Mouse (Mus musculus) stomach, embryonic 14.5 days (tissue): Measurements from ENCODE around the gene Paxbp1. TPM values are rescaled to one million over a fixed set of nuclear protein-coding genes. Genes with fewer than 3 reads are reported as not detected.

Experiments used
- ATAC-seq: fragments of 200-750 bp; cut with Nextera tagmentation; 2 replicates; pipeline ENCODE4 v1.8.0; 2017; ENCODE audit warnings: low read depth, moderate TSS enrichment; ENCODE audit not compliant: insufficient number of reproducible peaks, insufficient read depth, low FRiP score
- H3K27ac ChIP-seq: fragments of 300-500 bp; sonication (generic); 2 replicates; pipeline ENCODE4 v1.5.1; 2014; ENCODE audit warnings: mild to moderate bottlenecking, low read length, moderate library complexity, mixed read lengths
- H3K27me3 ChIP-seq: fragments of 300-500 bp; sonication (generic); 2 replicates; pipeline ENCODE4 v1.6.1; 2014; ENCODE audit warnings: low read length, control low read depth, mixed read lengths; ENCODE audit not compliant: control insufficient read depth, insufficient read depth
- H3K36me3 ChIP-seq: fragments of 300-500 bp; sonication (generic); 2 replicates; pipeline ENCODE4 v1.6.1; 2014; ENCODE audit warnings: mild to moderate bottlenecking, control low read depth, low read length, moderate library complexity, mixed read lengths; ENCODE audit not compliant: control insufficient read depth, insufficient read depth
- H3K4me1 ChIP-seq: fragments of 300-500 bp; sonication (generic); 2 replicates; pipeline ENCODE4 v1.6.1; 2014; ENCODE audit warnings: low read length, control low read depth, mixed read lengths; ENCODE audit not compliant: control insufficient read depth, insufficient read depth
- H3K4me2 ChIP-seq: fragments of 300-500 bp; sonication (generic); replicated peaks from 2 replicates; pipeline ENCODE4 v1.6.1; 2014; ENCODE audit warnings: low read depth, low read length, control low read depth
- H3K4me3 ChIP-seq: fragments of 300-500 bp; sonication (generic); 2 replicates; pipeline ENCODE4 v1.5.1; 2014; ENCODE audit warnings: low read depth, low read length, control low read depth
- H3K9ac ChIP-seq: fragments of 300-500 bp; sonication (generic); replicated peaks from 2 replicates; pipeline ENCODE4 v1.6.1; 2014; ENCODE audit warnings: low read depth, mild to moderate bottlenecking, control low read depth, low read length, moderate library complexity, mixed read lengths
- H3K9me3 ChIP-seq: fragments of 300-500 bp; sonication (generic); 2 replicates; pipeline ENCODE4 v1.6.1; 2016; ENCODE audit warnings: low read depth, low read length, control low read depth; ENCODE audit not compliant: control insufficient read depth
- WGBS: fragments of 180-500 bp; shearing (Covaris S2); extraction: QIAGEN DNeasy Blood & Tissue Kit; methylation state at CpG from one replicate; pipeline ENCODE4 v1.1.7; 2014; 5-methylcytosine and 5-hydroxymethylcytosine counted together
- polyA plus RNA-seq: library from polyadenylated mRNA; unstranded; fragments of >200 nt; fragmentation: Nextera tagmentation; extraction: Ambion mirVana; gene quantifications from 2 replicates; pipeline ENCODE4 v1.2.1, GENCODE M21; 2014

Gene Paxbp1
- polyA plus RNA-seq, 1 experiment from 2014 or later, result 81.9 TPM

GRCm38 (mm10) chr16:90964302-90964701 is 80.0 kb downstream of the Paxbp1 start:
- Histone ChIP-seq H3K36me3 (peaks cover 6% of the 10 kb centered on the region; the same call in 1 of the 2 replicates), H3K4me2 (no peak overlapping the region), H3K4me1 (no peaks in the 10 kb centered on the region), H3K27ac (no peak overlapping the region), H3K9me3 (no peaks in the 10 kb centered on the region), H3K4me3 (no peak overlapping the region), H3K9ac (no peak overlapping the region), H3K27me3 (no peaks in the 10 kb centered on the region)
- WGBS, result 90% methylated on average over 10 of the region's 10 CpGs
- ATAC-seq, result peak; percentile 61; the same call in 1 of the 2 replicates

Other genes starting within 250 kb of the Paxbp1 start
- 9.9 and 13.8 TPM in 2 replicates for gene Urb1, start 234.1 kb downstream of the Paxbp1 start, polyA plus RNA-seq
- 0.72 and 1.1 TPM in 2 replicates for gene Eva1c, start 217.8 kb downstream of the Paxbp1 start, polyA plus RNA-seq
- 36.4 and 41.2 TPM in 2 replicates for gene Cfap298, start 109.4 kb downstream of the Paxbp1 start, polyA plus RNA-seq
- gene Synj1, start 33.2 kb downstream of the Paxbp1 start, polyA plus RNA-seq, result 17.5 and 17.8 TPM in 2 replicates
- gene 4932438H23Rik, start 50.6 kb upstream of the Paxbp1 start, polyA plus RNA-seq, result 0.39 TPM in 1 of 2 replicates, not detected in the other
- not detected in 2 replicates for gene Olig2, start 180.9 kb upstream of the Paxbp1 start, polyA plus RNA-seq
- gene Olig1, start 225.2 kb upstream of the Paxbp1 start, polyA plus RNA-seq, result 0.11 TPM in 1 of 2 replicates, not detected in the other